Mouse (Mus musculus) C2C12 (cell line): ENCODE results near the gene Inafm1.
"Not testable (repeated sequence)": the region's sequence is repeated elsewhere in the genome, so short reads cannot be mapped to it uniquely, and the experiment has no call there.

Experiments used
- CEBPB ChIP-seq: IDR thresholded peaks from one replicate; pipeline ENCODE4 v1.6.1; 2011; ENCODE audit warnings: low read depth, mild to moderate bottlenecking, control low read depth, moderate library complexity
- CTCF ChIP-seq: IDR thresholded peaks from one replicate; pipeline ENCODE4 v1.5.1; 2011; ENCODE audit not compliant: control insufficient read depth, insufficient read depth, insufficient read length
- FOSL1 ChIP-seq: IDR thresholded peaks from one replicate; pipeline ENCODE4 v1.8.0; 2011; ENCODE audit warnings: mild to moderate bottlenecking, low read length; ENCODE audit not compliant: poor library complexity, insufficient read depth, severe bottlenecking
- MAX ChIP-seq: IDR thresholded peaks from one replicate; pipeline ENCODE4 v1.6.1; 2011; ENCODE audit warnings: mild to moderate bottlenecking, control low read depth
- MYOD1 ChIP-seq: IDR thresholded peaks from one replicate; pipeline ENCODE4 v1.6.1; 2011; ENCODE audit warnings: low read depth; ENCODE audit not compliant: control insufficient read depth, insufficient read length
- MYOG ChIP-seq: IDR thresholded peaks from one replicate; pipeline ENCODE4 v1.6.1; 2011; ENCODE audit not compliant: control insufficient read depth, insufficient read length; ENCODE audit errors: extremely low read depth
- USF1 ChIP-seq: IDR thresholded peaks from one replicate; pipeline ENCODE4 v1.6.1; 2011; ENCODE audit warnings: low read depth, mild to moderate bottlenecking, control low read depth, moderate library complexity

- not testable (repeated sequence) for TF ChIP-seq CTCF, MYOG, MAX, USF1, CEBPB, MYOD1, FOSL1
These were observed 33.7 kb upstream of the Inafm1 start for GRCm38 (mm10) chr7:16307141-16307540.
